Mouse (Mus musculus): ENCODE results near the gene Dnah12. TPM values are rescaled to one million over a fixed set of nuclear protein-coding genes. Genes with fewer than 3 reads are reported as not detected.
"Not testable (repeated sequence)": the region's sequence is repeated elsewhere in the genome, so short reads cannot be mapped to it uniquely, and the experiment has no call there.

Dnah12 gene
- polyA plus RNA-seq, 1 experiment from 2014 or later = 0.05 TPM

DNA sequence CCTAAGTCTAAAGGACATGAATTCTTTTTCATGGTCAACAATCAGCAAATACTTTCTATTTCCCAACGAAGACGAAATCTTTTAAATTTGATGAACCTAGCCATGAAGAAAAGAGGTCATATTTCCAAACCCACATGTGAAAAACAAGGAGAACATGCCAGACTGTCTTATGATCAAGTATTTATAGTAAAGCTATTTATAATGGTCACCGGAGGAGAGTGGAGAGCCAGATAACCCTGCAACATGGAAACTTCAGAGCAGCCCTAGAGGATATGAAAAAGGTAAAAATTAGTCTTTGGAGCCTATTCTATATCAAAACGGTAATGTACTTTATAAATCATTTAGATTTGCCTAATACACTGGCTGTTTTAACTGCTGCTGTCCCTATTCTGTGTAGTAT lies 201.3 kb downstream of the Dnah12 start, which contains the start of gene Asb14:
Gene Asb14, plus strand, starts transcription at position 166 of the 400 bp plus-strand sequence.
- no peak for ATAC-seq (ENCODE audit: insufficient read depth, low FRiP score, low read depth)
- Histone ChIP-seq H3K4me1 (no peaks in the 10 kb centered on the region), H3K27ac (no peak within 1 kb of the TSS), H3K9ac (no peak within 1 kb of the TSS), H3K4me2 (no peak within 1 kb of the TSS), H3K36me3 (no peaks in the 10 kb centered on the region), H3K9me3 (no peaks in the 10 kb centered on the region), H3K27me3 (replicated peaks) (no peaks in the 10 kb centered on the region), H3K4me3 (replicated peaks) (no peak within 1 kb of the TSS)
- WGBS = 87% methylated on average over 4 of the region's 4 CpGs

DNA sequence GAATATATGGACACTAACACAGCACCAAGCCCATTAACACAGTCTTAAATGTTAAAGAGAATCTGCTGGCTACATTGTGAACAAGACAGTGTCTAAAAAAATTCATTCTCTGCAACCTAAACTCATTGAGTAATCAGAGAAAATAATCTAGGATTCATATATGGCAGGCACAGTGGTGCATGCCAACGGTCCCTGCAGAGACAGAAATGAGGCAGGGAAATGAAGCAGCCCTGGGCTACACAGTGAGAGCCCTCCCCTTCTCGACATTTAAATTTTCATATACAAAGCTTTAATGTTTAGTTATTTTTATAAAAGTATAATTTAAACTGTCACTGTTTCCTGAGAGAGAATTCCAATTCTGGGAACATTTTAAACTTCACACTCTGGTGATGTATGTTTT lies 206.4 kb downstream of the Dnah12 start:
- H3K9ac ChIP-seq = no peak overlapping the region
- WGBS = 79% methylated on average over 2 of the region's 2 CpGs

DNA sequence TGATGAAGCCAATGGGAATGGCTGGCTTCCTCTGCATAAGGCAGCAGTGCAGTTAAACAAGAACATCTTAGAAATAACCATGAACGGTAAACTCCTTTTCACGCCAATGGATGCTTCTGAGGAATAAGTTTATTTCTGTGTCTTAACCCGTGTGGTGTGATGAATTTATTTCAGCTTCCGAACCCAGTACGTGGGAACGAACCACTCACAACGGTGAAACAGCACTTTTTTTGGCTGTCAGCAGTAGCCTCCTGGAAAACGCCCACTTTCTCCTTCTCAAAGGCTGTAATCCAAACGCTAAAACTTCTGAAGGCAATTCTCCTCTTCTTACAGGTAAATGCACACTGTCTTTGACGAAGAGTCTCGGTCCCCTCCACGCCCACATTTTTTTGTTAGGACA lies 207.8 kb downstream of the Dnah12 start:
- 78% methylated on average over 12 of the region's 12 CpGs for whole genome bisulfite sequencing
- H3K4me2 ChIP-seq = no peak overlapping the region
- H3K27ac ChIP-seq = no peak overlapping the region
- no peaks in the 10 kb centered on the region for H3K36me3 ChIP-seq
- no peak overlapping the region for H3K9ac ChIP-seq
- H3K9me3 ChIP-seq = no peaks in the 10 kb centered on the region
- no peak overlapping the region for H3K4me3 ChIP-seq (replicated peaks)
- no peaks in the 10 kb centered on the region for H3K4me1 ChIP-seq
- no peaks in the 10 kb centered on the region for H3K27me3 ChIP-seq (replicated peaks)
- no peak for ATAC-seq (ENCODE audit: insufficient read depth, low FRiP score, low read depth)

More for the DNA sequence above, 206.4 kb downstream of the Dnah12 start:
- H3K4me1 ChIP-seq = no peaks in the 10 kb centered on the region
- H3K36me3 ChIP-seq = no peaks in the 10 kb centered on the region
- no peak overlapping the region for H3K4me2 ChIP-seq
- H3K9me3 ChIP-seq = no peaks in the 10 kb centered on the region
- no peak for ATAC-seq (ENCODE audit: insufficient read depth, low FRiP score, low read depth)
- H3K4me3 ChIP-seq (replicated peaks) = no peak overlapping the region
- no peak overlapping the region for H3K27ac ChIP-seq
- no peaks in the 10 kb centered on the region for H3K27me3 ChIP-seq (replicated peaks)

DNA sequence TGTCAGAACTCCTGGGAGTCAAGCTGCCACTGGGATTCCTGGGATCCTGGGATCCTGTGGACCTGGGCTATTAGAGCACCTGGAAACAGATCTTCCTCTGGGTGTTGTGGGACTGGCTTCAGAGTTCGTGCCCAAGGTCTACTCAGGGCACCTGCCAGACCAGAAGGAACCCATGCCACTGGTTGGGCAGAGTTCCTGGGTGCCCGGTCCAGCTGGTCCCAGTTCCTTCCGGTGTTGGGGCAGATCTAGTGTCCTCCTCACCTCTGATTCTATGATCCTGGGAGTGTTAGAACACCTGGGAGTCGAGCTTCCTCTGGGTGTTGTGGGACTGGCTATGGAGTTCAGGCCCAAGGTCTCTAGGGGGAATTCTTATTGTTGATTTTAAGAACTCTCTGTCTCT lies 214.3 kb downstream of the Dnah12 start:
- no peak for ATAC-seq (ENCODE audit: insufficient read depth, low FRiP score, low read depth)
- WGBS = 90% methylated on average over 4 of the region's 4 CpGs

DNA sequence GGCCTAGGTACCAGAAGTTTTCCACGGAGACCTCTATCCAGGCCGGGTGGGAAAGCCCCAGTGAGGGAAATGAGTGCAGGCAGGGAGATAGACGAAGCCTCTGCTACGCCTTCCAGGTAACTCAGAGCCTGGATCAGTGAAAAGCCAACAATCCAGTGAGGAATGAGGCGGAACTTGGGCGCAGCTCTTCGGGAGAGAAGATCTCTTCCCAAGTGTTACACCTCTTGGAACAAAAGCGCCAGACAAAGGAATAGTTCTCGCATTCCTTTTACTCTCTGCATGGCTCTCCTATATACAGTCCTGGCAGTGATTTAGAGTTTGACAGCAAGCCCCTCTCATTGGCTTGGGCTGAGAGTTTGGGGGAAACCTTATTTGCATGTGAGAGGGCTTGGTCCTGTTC lies 217.4 kb downstream of the Dnah12 start:
- H3K36me3 ChIP-seq; H3K4me1 ChIP-seq; H3K9ac ChIP-seq; H3K9me3 ChIP-seq; H3K4me3 ChIP-seq (replicated peaks); ATAC-seq (ENCODE audit: insufficient read depth, low FRiP score, low read depth); H3K4me2 ChIP-seq; H3K27ac ChIP-seq; H3K27me3 ChIP-seq (replicated peaks): not testable (repeated sequence)
- 42% methylated on average over 9 of the region's 9 CpGs for WGBS

More for the DNA sequence above, 214.3 kb downstream of the Dnah12 start:
- Histone ChIP-seq H3K4me2 (no peak overlapping the region), H3K27ac (no peak overlapping the region), H3K9me3 (no peaks in the 10 kb centered on the region), H3K9ac (no peak overlapping the region), H3K27me3 (replicated peaks) (no peaks in the 10 kb centered on the region), H3K4me3 (replicated peaks) (no peak overlapping the region), H3K4me1 (no peaks in the 10 kb centered on the region), H3K36me3 (no peaks in the 10 kb centered on the region)

DNA sequence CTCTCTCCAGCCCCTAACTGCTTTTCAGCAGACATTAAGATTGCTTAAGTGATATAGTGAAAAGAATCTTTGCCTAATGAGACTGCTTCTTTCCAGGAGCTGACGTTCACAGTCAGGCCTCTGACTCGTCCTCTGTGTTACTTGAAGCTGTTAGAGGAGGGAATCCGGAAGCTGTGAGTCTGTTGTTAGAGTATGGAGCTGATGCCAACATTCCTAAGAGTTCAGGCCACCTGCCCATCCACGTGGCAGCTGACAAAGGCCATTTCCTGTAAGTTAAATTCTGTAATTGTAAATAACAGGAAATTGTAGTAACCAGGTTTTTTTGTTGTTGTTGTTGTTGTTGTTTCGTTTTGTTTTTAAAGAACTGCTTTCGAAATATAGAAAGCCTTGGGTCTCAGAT lies 218.1 kb downstream of the Dnah12 start:
- Histone ChIP-seq H3K36me3 (no peaks in the 10 kb centered on the region), H3K9me3 (no peaks in the 10 kb centered on the region), H3K4me2 (no peak overlapping the region), H3K4me3 (replicated peaks) (no peak overlapping the region), H3K27ac (no peak overlapping the region), H3K9ac (no peak overlapping the region), H3K27me3 (replicated peaks) (no peaks in the 10 kb centered on the region), H3K4me1 (no peaks in the 10 kb centered on the region)
- ATAC-seq (ENCODE audit: insufficient read depth, low FRiP score, low read depth) = no peak
- 64% methylated on average over 6 of the region's 6 CpGs for WGBS

DNA sequence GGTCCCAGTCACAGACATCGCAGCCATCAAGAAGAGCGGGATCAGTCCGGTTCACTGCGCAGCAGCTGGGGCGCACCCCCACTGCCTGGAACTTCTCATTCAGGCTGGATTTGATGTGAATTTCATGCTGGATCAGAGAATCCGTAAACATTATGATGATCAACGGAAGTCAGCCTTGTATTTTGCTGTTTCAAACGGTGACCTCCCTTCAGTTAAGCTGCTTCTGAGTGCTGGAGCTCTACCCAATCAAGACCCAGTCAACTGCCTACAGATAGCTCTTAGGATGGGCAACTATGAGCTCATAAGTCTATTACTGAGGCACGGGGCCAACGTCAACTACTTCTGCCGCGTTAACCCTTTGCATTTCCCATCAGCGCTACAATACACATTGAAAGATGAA lies 218.8 kb downstream of the Dnah12 start:
- Histone ChIP-seq H3K27me3 (replicated peaks) (no peaks in the 10 kb centered on the region), H3K4me2 (no peak overlapping the region), H3K27ac (no peak overlapping the region), H3K4me3 (replicated peaks) (no peak overlapping the region), H3K9me3 (no peaks in the 10 kb centered on the region), H3K9ac (no peak overlapping the region), H3K4me1 (no peaks in the 10 kb centered on the region), H3K36me3 (no peaks in the 10 kb centered on the region)
- no peak for ATAC-seq (ENCODE audit: insufficient read depth, low FRiP score, low read depth)
- WGBS = 88% methylated on average over 13 of the region's 13 CpGs

DNA sequence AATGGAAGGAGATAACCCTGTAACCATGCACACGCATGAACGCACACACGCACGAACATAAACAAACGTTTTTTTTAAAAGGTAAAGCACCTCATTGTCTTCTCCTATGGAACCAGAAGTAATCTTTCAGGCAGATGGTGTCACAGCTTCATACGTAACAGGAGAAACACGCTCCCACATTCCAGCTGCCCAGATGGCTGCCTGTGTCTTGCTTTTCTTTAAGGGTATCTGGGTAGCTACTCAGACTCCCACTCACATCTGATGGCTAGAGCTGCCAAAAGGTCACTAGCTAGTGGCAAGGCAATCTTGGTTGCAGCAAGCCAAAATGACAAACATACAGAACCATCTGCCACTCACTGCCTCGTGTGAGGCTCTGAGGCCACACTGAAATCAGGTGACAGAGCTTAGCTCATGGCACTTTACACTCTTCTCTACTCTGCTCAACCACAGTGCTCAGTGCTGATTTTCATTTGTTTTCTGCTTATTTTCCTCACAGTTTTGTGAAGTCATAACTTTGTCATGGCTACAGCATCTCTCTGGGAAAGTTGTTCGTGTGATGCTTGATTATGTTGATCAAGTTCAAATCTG lies 220.7 kb downstream of the Dnah12 start:
- no peak for ATAC-seq (ENCODE audit: insufficient read depth, low FRiP score, low read depth)
- WGBS = 75% methylated on average over 9 of the region's 9 CpGs
- no peaks in the 10 kb centered on the region for H3K4me1 ChIP-seq

DNA sequence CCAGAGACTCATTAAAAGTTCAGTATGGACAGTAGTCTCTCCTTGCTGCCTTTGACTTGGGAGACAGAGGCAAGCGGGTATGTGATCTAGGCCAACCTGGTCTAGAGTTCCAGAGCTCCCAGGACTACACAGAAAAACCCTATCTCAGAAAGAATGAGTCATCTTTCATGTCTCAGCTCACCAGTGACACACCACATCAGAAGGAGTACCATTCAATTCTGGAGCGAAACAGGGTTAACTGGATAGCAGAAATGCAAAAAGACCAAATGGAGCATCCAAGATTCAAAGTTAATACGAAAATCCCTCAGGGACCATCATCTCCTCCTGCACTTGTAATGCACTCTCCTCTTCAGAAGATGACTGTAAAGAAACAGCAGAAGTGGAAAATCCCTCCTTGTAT lies 226.2 kb downstream of the Dnah12 start:
- H3K4me3 ChIP-seq (replicated peaks) = no peak overlapping the region
- H3K9ac ChIP-seq = no peak overlapping the region
- no peaks in the 10 kb centered on the region for H3K36me3 ChIP-seq
- no peak for ATAC-seq (ENCODE audit: insufficient read depth, low FRiP score, low read depth)
- no peak overlapping the region for H3K27ac ChIP-seq
- WGBS = 92% methylated on average over 3 of the region's 3 CpGs
- no peaks in the 10 kb centered on the region for H3K9me3 ChIP-seq
- H3K27me3 ChIP-seq (replicated peaks) = no peaks in the 10 kb centered on the region
- no peak overlapping the region for H3K4me2 ChIP-seq
- H3K4me1 ChIP-seq = no peaks in the 10 kb centered on the region

More for the DNA sequence above, 220.7 kb downstream of the Dnah12 start:
- Histone ChIP-seq H3K27ac (no peak overlapping the region), H3K4me2 (no peak overlapping the region), H3K9ac (no peak overlapping the region), H3K27me3 (replicated peaks) (no peaks in the 10 kb centered on the region), H3K36me3 (no peaks in the 10 kb centered on the region), H3K9me3 (no peaks in the 10 kb centered on the region), H3K4me3 (replicated peaks) (no peak overlapping the region)

DNA sequence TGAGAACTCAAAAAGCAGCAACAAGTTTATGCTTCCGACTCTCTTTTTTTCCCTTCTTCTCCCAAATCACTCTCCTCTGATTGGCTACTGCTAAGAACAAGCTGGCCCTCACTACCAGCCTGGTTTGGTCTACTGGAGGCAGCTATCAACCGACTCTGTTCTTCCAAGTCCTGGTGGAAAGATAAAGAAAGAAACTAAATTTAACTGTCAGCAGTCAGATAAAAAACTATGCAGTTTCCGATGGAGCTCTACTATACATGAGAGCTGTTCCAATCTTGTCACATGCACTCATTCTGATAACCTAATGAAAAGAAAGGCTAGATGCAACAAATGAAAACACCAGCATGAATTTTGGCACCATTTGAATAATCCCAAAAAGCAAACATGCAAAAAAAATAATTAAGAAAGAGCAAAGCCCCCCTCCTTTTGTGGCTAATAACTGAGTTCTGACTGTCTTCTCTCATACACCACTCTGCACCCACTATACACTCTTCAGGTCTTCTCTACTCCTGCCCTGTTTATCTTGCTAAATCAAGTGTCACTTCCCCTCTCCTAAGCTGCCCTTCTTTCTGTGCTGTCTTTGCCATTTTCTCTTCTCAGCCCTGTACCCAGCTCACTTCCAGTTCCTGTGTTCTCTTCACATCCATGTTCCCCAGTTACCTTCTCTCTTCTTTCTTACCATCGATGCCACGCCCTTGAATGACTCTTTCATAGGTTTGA lies 230.8 kb downstream of the Dnah12 start:
- no peak overlapping the region for H3K4me3 ChIP-seq (replicated peaks)
- H3K9ac ChIP-seq = no peak overlapping the region
- 86% methylated on average over 5 of the region's 5 CpGs for WGBS
- H3K36me3 ChIP-seq = 0 out of 2 replicates have a peak, but pooled peaks cover 4% of the 10 kb centered on the region
- no peak for ATAC-seq (ENCODE audit: insufficient read depth, low FRiP score, low read depth)
- H3K4me1 ChIP-seq = no peaks in the 10 kb centered on the region
- H3K4me2 ChIP-seq = no peak overlapping the region
- no peaks in the 10 kb centered on the region for H3K27me3 ChIP-seq (replicated peaks)
- no peaks in the 10 kb centered on the region for H3K9me3 ChIP-seq
- no peak overlapping the region for H3K27ac ChIP-seq

DNA sequence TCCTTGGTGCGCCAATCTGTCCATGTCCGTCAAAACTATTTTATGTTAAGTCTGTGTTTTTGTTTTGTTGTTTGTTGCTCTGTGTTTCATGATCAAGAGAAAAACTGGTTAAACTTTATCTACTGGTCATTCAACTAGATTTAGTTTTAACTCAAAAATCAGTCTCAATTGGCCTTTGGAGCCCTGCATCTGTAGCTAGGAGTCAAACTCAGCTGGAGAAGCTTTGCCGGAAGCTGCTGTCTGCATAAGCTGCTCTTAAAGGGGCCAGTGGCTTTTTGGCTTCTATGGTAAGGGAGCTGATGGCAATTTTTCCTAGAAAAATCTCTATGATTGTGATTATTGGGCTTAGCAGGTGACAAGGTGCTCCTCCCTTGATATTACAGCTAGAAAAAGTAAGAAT lies 241.8 kb downstream of the Dnah12 start:
- Histone ChIP-seq H3K4me2 (no peak overlapping the region), H3K9me3 (no peaks in the 10 kb centered on the region), H3K27me3 (replicated peaks) (no peaks in the 10 kb centered on the region), H3K36me3 (no peaks in the 10 kb centered on the region), H3K4me3 (replicated peaks) (no peak overlapping the region), H3K4me1 (no peaks in the 10 kb centered on the region), H3K27ac (no peak overlapping the region), H3K9ac (no peak overlapping the region)
- WGBS = 91% methylated on average over 3 of the region's 3 CpGs
- no peak for ATAC-seq (ENCODE audit: insufficient read depth, low FRiP score, low read depth)

DNA sequence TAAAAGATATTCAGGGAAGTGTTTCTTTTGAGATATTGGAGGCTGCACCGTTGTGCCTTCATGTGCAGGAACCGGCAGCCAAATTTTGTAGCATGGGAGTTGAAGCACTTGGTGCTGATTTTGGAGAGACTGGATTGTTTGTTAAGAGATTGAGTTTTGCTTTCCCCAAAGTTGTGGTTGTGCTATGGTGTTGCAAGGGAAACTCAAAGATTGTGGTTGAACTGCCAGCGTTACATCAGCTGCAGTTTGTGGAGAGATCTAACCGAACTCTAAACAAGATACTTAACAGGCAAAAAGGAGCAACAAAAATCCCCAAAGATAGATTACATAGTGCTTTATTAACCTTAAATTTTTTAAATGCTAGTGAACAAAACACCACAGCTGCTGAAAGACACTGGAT lies 242.5 kb downstream of the Dnah12 start:
- H3K9ac ChIP-seq = no peak overlapping the region
- no peak overlapping the region for H3K4me3 ChIP-seq (replicated peaks)
- no peak overlapping the region for H3K4me2 ChIP-seq
- H3K27ac ChIP-seq = no peak overlapping the region
- no peaks in the 10 kb centered on the region for H3K36me3 ChIP-seq
- no peaks in the 10 kb centered on the region for H3K9me3 ChIP-seq
- no peak for ATAC-seq (ENCODE audit: insufficient read depth, low FRiP score, low read depth)
- no peaks in the 10 kb centered on the region for H3K4me1 ChIP-seq
- WGBS = 78% methylated on average over 4 of the region's 4 CpGs
- H3K27me3 ChIP-seq (replicated peaks) = no peaks in the 10 kb centered on the region

Measured in stomach, embryonic 15.5 days (tissue).